Mouse (Mus musculus) frontal cortex, postnatal 10 days (tissue): ENCODE data around the gene Lgr4.
A peak's percentile ranks its signal among the peaks of the same experiment; 100 is the strongest.
"Not testable (repeated sequence)": the region's sequence is repeated elsewhere in the genome, so short reads cannot be mapped to it uniquely, and the experiment has no call there.

Source experiments
- DNase-seq, 2 experiments: peaks; one replicate each; pipeline ENCODE4 v3.0.0; 2022; ENCODE audit warnings: low spot score in 2 of 2, mixed read lengths in 1 of 2

Gene Lgr4

GRCm38 (mm10) chr2:109917496-109918413, at the start of gene Lgr4:
TSS of gene Lgr4 (plus strand) at chr2:109917647.
- peak; percentile 90 for DNase-seq

GRCm38 (mm10) chr2:109879429-109879828, 38.0 kb upstream of the Lgr4 start:
- not testable (repeated sequence) for DNase-seq

- no peak for DNase-seq
These were observed 36.3 kb upstream of the Lgr4 start for GRCm38 (mm10) chr2:109881111-109881510.

GRCm38 (mm10) chr2:109881625-109882024, 35.8 kb upstream of the Lgr4 start:
- DNase-seq = no peak

GRCm38 (mm10) chr2:109884106-109884505, 33.3 kb upstream of the Lgr4 start:
- DNase-seq = no peak

- no peak for DNase-seq
These were observed 32.9 kb upstream of the Lgr4 start for GRCm38 (mm10) chr2:109884507-109884906.

- no peak for DNase-seq
These were observed 27.4 kb upstream of the Lgr4 start for GRCm38 (mm10) chr2:109890068-109890467.

GRCm38 (mm10) chr2:109890597-109890996, 26.9 kb upstream of the Lgr4 start, which contains the start of gene Lin7c:
TSS of gene Lin7c (plus strand) at chr2:109890853.
- DNase-seq = peak; percentile 91 to 92

- DNase-seq = no peak
These were observed 26.4 kb upstream of the Lgr4 start for GRCm38 (mm10) chr2:109891031-109891430.

GRCm38 (mm10) chr2:109891471-109891870, 26.0 kb upstream of the Lgr4 start:
- DNase-seq = no peak

GRCm38 (mm10) chr2:109896311-109896710, 21.1 kb upstream of the Lgr4 start:
- DNase-seq = no peak

- no peak for DNase-seq
These were observed 14.6 kb upstream of the Lgr4 start for GRCm38 (mm10) chr2:109902869-109903268.

- DNase-seq = peak; percentile 69 to 86
These were observed 13.2 kb upstream of the Lgr4 start for GRCm38 (mm10) chr2:109904171-109904821.

GRCm38 (mm10) chr2:109909122-109909521, 8.3 kb upstream of the Lgr4 start:
- DNase-seq = no peak

GRCm38 (mm10) chr2:109912216-109912615, 5.2 kb upstream of the Lgr4 start:
- no peak for DNase-seq

- DNase-seq = no peak
These were observed 4.7 kb upstream of the Lgr4 start for GRCm38 (mm10) chr2:109912766-109913165.

- DNase-seq = no peak
These were observed 4.2 kb upstream of the Lgr4 start for GRCm38 (mm10) chr2:109913241-109913640.

GRCm38 (mm10) chr2:109914601-109915000, 2.8 kb upstream of the Lgr4 start:
- no peak for DNase-seq

GRCm38 (mm10) chr2:109916782-109917495, 508 bp upstream of the Lgr4 start:
- DNase-seq = no peak

- no peak for DNase-seq
These were observed 1.3 kb downstream of the Lgr4 start for GRCm38 (mm10) chr2:109918592-109919262.

- DNase-seq = no peak
These were observed 3.0 kb downstream of the Lgr4 start for GRCm38 (mm10) chr2:109920471-109920870.
